Mouse (Mus musculus) lung, embryonic 16.5 days (tissue): ENCODE measurements around the gene Mboat7. TPM values are rescaled to one million over a fixed set of nuclear protein-coding genes. Genes with fewer than 3 reads are reported as not detected.

Source experiments
- ATAC-seq: fragments of 200-750 bp; cut with Nextera tagmentation; 2 replicates; pipeline ENCODE4 v1.8.0; 2017; ENCODE audit warnings: low read depth, mild to moderate bottlenecking, moderate library complexity
- H3K27ac ChIP-seq: fragments of 300-500 bp; sonication (generic); 2 replicates; pipeline ENCODE4 v1.5.1; 2014; ENCODE audit warnings: mild to moderate bottlenecking, control low read depth, low read length
- H3K27me3 ChIP-seq: fragments of 300-500 bp; sonication (generic); 2 replicates; pipeline ENCODE4 v1.6.1; 2014; ENCODE audit warnings: low read depth, low read length, mixed read lengths; ENCODE audit not compliant: control insufficient read depth, insufficient read depth
- H3K36me3 ChIP-seq: fragments of 300-500 bp; sonication (generic); 2 replicates; pipeline ENCODE4 v1.6.1; 2014; ENCODE audit warnings: low read length; ENCODE audit not compliant: control insufficient read depth, insufficient read depth
- H3K4me1 ChIP-seq: fragments of 300-500 bp; sonication (generic); replicated peaks from 2 replicates; pipeline ENCODE4 v1.6.1; 2014; ENCODE audit warnings: low read length, mixed read lengths; ENCODE audit not compliant: control insufficient read depth, insufficient read depth
- H3K4me2 ChIP-seq: fragments of 300-500 bp; sonication (generic); 2 replicates; pipeline ENCODE4 v1.6.1; 2014; ENCODE audit warnings: low read depth, low read length, control low read depth
- H3K4me3 ChIP-seq: fragments of 300-500 bp; sonication (generic); 2 replicates; pipeline ENCODE4 v1.5.1; 2014; ENCODE audit warnings: mild to moderate bottlenecking, low read length, control low read depth
- H3K9ac ChIP-seq: fragments of 300-500 bp; sonication (generic); 2 replicates; pipeline ENCODE4 v1.6.1; 2014; ENCODE audit warnings: low read length, control low read depth
- H3K9me3 ChIP-seq: fragments of 300-500 bp; sonication (generic); 2 replicates; pipeline ENCODE4 v1.6.1; 2016; ENCODE audit warnings: low read length; ENCODE audit not compliant: control insufficient read depth
- WGBS: fragments of 180-500 bp; shearing (Covaris S2); extraction: QIAGEN DNeasy Blood & Tissue Kit; methylation state at CpG from one replicate; pipeline ENCODE4 v1.1.7; 2014; 5-methylcytosine and 5-hydroxymethylcytosine counted together
- polyA plus RNA-seq: library from polyadenylated mRNA; unstranded; fragments of >200 nt; fragmentation: Nextera tagmentation; extraction: Ambion mirVana; gene quantifications from 2 replicates; pipeline ENCODE4 v1.2.1, GENCODE M21; 2015

The Mboat7 gene
- polyA plus RNA-seq, 1 experiment from 2014 or later = 51.3 TPM

DNA sequence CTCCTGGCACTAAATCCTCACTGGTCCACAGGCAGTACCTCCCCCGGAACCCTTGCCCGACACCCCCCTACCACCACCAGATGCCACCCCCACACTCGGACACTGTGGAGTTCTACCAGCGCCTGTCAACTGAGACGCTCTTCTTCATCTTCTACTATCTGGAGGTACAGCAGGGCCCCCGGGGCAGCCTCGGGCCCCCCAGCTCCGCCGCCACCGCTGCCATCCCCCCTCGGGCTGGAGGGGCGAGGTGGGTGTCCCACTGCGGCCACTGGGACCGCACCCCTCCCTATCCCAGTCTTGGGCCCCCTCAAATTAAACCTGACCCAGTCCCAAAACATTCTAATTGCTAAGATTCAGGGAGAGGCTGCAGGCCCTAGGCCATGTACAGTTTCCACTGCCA is 34.7 kb downstream of the Mboat7 start:
- no peaks in the 10 kb centered on the region for H3K27me3 ChIP-seq
- no peak overlapping the region for H3K4me3 ChIP-seq
- H3K27ac ChIP-seq = no peak overlapping the region
- peaks cover 75% of the 10 kb centered on the region for H3K36me3 ChIP-seq
- WGBS = 95% methylated on average over 14 of the region's 14 CpGs
- no peaks in the 10 kb centered on the region for H3K9me3 ChIP-seq
- no peaks in the 10 kb centered on the region for H3K4me1 ChIP-seq
- no peak for ATAC-seq
- H3K9ac ChIP-seq = no peak overlapping the region
- no peak overlapping the region for H3K4me2 ChIP-seq

DNA sequence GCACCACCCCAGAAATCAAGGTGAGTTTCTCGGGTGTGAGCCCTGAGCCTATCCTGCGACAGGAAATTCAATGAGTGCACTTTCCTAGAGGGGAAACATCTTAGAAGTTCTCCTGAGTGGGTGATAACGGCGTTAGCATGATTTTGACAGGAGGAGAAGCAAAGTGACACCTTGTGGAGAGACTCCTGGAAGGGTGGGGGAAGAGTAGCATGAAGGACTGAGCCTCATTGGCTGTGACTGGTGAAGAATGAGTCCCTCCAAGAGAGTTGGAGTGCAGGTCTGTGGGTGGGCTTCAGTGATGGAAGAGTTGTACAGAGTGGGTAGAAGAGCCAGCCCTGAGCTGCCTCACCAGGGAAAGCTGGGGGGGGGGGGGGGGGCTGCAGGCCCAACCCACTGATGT is 36.4 kb downstream of the Mboat7 start:
- no peaks in the 10 kb centered on the region for H3K9me3 ChIP-seq
- H3K4me2 ChIP-seq = no peak overlapping the region
- no peaks in the 10 kb centered on the region for H3K27me3 ChIP-seq
- H3K4me1 ChIP-seq = no peaks in the 10 kb centered on the region
- 73% methylated on average over 4 of the region's 4 CpGs for WGBS
- ATAC-seq = no peak
- no peak overlapping the region for H3K27ac ChIP-seq
- H3K9ac ChIP-seq = no peak overlapping the region
- H3K4me3 ChIP-seq = no peak overlapping the region
- H3K36me3 ChIP-seq = peaks cover 84% of the 10 kb centered on the region

DNA sequence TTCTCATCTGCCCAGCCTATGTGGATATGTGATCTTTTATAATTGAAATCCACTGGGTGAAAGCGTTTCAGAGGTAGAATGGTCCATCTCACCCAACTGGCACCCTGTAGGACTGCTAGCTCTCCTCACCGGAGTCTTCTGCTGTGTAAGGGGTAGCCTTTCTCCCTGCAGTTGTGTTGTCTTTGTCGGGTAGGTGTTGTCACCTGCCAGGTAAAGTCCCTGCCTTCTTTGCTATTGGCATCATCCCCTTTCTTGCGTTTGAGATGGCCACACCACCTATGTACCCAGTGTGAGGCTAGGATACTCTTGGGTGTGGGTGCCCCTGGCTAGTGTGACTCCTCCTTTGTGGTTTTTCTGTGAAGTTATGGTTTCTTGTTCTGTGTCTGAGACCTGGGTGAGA is 46.7 kb downstream of the Mboat7 start:
- no peaks in the 10 kb centered on the region for H3K27me3 ChIP-seq
- H3K4me1 ChIP-seq = peaks cover 33% of the 10 kb centered on the region
- H3K4me3 ChIP-seq = peak overlapping the region; percentile 98
- peaks cover 17% of the 10 kb centered on the region for H3K36me3 ChIP-seq
- peak overlapping the region; percentile 97 for H3K9ac ChIP-seq
- no peak overlapping the region for H3K27ac ChIP-seq
- WGBS = 50% methylated on average over 4 of the region's 4 CpGs
- H3K4me2 ChIP-seq = peak overlapping the region; percentile 93
- no peak for ATAC-seq
- H3K9me3 ChIP-seq = no peaks in the 10 kb centered on the region

DNA sequence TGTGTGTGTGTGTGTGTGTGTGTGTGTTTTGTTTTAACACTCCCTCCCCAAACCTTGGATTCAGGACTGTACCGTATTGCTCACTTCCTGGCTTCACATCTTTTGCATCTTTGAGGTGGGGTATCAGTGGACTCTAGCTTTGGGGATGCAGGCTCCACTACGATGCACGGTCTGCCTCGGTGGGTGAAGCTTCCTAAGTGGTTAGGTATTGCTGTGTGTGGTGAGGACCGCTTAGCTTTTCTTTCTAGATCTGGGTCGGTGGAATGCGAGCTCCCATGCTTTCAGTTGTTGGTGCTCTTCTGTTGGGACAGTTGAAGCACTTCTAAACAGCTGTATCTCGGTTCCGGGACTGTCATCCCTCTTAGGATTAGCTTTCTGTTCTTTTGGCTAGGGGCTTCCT is 47.1 kb downstream of the Mboat7 start:
- no peaks in the 10 kb centered on the region for H3K9me3 ChIP-seq
- peak overlapping the region; percentile 98 for H3K4me3 ChIP-seq
- peak overlapping the region; percentile 93 for H3K4me2 ChIP-seq
- peaks cover 33% of the 10 kb centered on the region for H3K4me1 ChIP-seq
- H3K36me3 ChIP-seq = peaks cover 12% of the 10 kb centered on the region
- H3K9ac ChIP-seq = peak overlapping the region; percentile 97
- no peak overlapping the region; the same call in none of the 2 replicates for H3K27ac ChIP-seq
- H3K27me3 ChIP-seq = no peaks in the 10 kb centered on the region
- no peak for ATAC-seq
- 6% methylated on average over 9 of the region's 9 CpGs for WGBS

DNA sequence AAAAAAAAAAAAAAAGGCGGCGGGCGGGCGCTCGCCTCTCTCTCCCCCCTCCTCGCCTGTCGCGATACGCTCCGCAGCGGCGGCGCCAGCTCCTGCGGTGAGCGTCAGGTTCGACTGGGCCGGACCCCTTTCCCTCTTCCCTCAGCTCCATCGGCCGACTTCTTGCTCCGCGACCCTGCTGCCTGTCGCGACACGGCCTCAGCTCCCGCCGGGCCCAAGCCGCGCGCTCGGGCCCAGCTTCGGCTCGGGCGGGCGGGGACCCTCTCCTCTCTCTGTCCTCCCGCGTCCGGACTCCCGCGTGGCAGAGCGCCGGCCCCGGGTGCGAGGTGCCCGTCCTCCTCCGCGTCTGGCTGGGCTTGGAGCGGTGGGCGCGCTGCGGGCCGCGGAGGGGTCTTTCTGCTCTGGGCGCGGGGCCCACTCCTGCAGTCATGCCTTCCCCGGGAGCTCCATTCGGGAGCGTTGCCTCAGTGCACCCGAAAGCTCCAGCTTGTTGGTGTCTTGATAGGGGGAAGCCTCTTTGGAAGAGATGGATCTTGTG is 47.8 kb downstream of the Mboat7 start:
- peak; percentile 0; the same call in 1 of the 2 replicates for ATAC-seq
- Histone ChIP-seq H3K27ac (peak overlapping the region; percentile 99), H3K9ac (peak overlapping the region; percentile 97), H3K4me1 (peaks cover 33% of the 10 kb centered on the region), H3K9me3 (no peaks in the 10 kb centered on the region), H3K36me3 (peaks cover 11% of the 10 kb centered on the region), H3K27me3 (no peaks in the 10 kb centered on the region), H3K4me2 (peak overlapping the region; percentile 93), H3K4me3 (peak overlapping the region; percentile 98)
- WGBS = 0% methylated on average over 51 of the region's 58 CpGs

DNA sequence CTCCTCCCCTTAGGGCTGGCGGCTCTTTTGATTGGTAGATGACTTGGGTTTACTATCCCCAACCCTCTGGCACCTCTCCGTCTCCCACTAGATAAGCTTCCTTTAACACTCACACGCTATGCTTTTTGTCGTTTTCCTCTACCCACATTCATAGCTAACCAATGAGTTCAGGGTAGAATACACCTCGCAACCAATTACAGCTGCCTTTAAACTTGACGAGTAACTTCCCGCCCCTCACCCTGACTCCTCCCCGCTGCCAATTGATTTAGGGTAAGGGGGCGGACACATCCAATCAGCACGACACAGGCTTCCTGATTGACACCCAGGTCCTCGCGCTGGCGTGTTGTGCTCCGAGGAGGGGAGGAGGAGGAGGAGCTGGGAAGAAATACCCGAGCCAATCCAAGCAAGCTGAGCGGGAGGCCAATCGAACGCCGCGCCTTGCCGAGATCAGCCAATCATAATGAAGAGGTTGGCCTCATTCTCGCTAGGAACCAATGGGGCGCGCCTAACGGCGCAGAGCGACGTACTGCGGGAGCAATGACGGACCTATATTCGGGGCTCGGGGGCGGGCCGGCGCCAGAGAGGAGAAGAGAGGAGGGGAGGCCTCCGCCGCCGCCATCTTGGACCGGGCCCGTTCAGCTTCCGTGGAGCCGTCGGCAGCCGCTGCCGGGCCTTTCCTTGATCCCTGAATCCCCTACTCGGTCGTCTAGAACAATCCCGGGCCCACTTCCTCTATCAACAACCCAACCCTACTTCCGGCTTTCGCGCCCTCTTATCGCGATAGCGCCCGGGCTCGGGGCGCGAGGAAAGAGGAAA is 48.4 kb downstream of the Mboat7 start, which contains the start of gene Cnot3:
Gene Cnot3 (plus strand): TSS at position 597 of the 816 bp plus-strand sequence.
- peak within 1 kb of the TSS; percentile 99 for H3K27ac ChIP-seq
- 0% methylated on average over 57 of the region's 58 CpGs for WGBS
- ATAC-seq = peak; percentile 98

DNA sequence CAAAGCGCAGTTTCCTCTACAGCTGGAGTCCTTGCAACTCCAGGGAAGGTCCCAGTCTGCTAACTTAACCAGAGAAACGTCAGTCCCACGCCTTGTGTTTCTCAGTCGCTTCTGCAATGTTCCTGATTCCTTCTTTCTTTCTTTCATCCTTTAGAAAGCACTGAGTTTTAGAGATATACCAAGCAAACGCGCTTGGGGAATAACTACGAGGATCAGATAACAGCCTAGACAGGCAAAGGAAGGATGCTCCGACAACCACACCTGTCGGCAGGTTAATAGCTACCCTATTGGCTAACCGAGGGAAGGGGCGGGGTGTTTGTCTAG is 49.0 kb downstream of the Mboat7 start:
- peak overlapping the region; percentile 56 for H3K4me3 ChIP-seq
- peaks cover 33% of the 10 kb centered on the region for H3K4me1 ChIP-seq
- H3K36me3 ChIP-seq = peaks cover 14% of the 10 kb centered on the region
- 1% methylated on average over 11 of the region's 11 CpGs for WGBS
- no peaks in the 10 kb centered on the region for H3K9me3 ChIP-seq
- H3K4me2 ChIP-seq = peak overlapping the region; percentile 71
- peak overlapping the region; percentile 42 for H3K9ac ChIP-seq
- H3K27me3 ChIP-seq = no peaks in the 10 kb centered on the region
- peak overlapping the region; percentile 82 for H3K27ac ChIP-seq
- ATAC-seq = no peak

More for the DNA sequence above, 48.4 kb downstream of the Mboat7 start, which contains the start of gene Cnot3:
- H3K9ac ChIP-seq = peak within 1 kb of the TSS; percentile 97
- peaks cover 10% of the 10 kb centered on the region for H3K36me3 ChIP-seq
- no peaks in the 10 kb centered on the region for H3K9me3 ChIP-seq
- peak within 1 kb of the TSS; percentile 93 for H3K4me2 ChIP-seq
- H3K27me3 ChIP-seq = no peaks in the 10 kb centered on the region
- H3K4me1 ChIP-seq = peaks cover 33% of the 10 kb centered on the region
- peak within 1 kb of the TSS; percentile 98 for H3K4me3 ChIP-seq

DNA sequence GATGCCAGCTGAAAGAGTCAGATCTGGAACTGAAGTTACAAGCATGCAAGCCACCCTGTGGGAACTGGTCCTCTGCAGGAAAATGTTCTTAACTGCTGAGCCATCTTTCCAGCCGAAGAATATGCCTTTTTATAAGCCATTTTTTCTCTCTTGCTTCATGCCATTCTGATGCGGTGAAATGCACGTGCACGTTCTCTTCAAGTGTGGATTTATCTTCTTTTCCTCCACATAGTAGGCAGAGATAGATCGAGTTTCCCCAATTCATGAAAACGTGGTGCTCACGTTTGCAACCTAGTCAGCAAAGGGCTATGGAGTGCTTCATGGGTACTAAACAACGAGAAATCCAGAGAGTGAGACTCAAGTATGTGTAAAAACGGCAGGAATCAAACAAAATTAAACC is 49.5 kb downstream of the Mboat7 start:
- Histone ChIP-seq H3K27me3 (no peaks in the 10 kb centered on the region), H3K27ac (peak overlapping the region; percentile 82; the same call in 1 of the 2 replicates), H3K4me1 (peaks cover 33% of the 10 kb centered on the region), H3K4me2 (peak overlapping the region; percentile 71), H3K9ac (peak overlapping the region; percentile 42), H3K4me3 (peak overlapping the region; percentile 56), H3K9me3 (no peaks in the 10 kb centered on the region), H3K36me3 (peaks cover 14% of the 10 kb centered on the region; the same call in 1 of the 2 replicates)
- no peak for ATAC-seq
- 16% methylated on average over 9 of the region's 9 CpGs for WGBS

DNA sequence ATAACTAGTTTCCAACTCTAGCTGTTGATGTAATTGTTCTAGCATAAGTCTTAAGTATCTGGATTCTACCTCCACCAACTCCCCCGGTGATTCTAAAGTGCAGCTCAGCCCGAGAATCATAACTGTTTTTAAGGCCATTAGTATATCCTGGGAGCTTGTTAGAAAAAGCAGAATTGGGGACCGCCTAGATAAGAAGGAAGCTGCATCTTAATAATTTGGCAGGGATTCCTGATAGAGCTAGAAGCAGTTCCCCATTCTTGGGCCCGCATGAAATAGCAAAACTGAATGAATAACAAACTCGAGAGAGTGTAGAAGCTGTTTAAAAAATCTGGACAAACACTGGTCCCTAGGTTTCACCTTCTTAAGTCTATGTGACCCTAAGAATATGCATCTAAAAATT is 49.9 kb downstream of the Mboat7 start:
- WGBS = 65% methylated on average over 5 of the region's 5 CpGs
- Histone ChIP-seq H3K27me3 (no peaks in the 10 kb centered on the region), H3K4me3 (no peak overlapping the region), H3K9ac (no peak overlapping the region), H3K27ac (no peak overlapping the region), H3K9me3 (no peaks in the 10 kb centered on the region), H3K36me3 (peaks cover 16% of the 10 kb centered on the region; the same call in 1 of the 2 replicates), H3K4me2 (no peak overlapping the region; the same call in 1 of the 2 replicates), H3K4me1 (peaks cover 30% of the 10 kb centered on the region)
- no peak for ATAC-seq
